Mouse (Mus musculus) limb, embryonic 14.5 days (tissue): ENCODE measurements around the gene Npc2. TPM values are rescaled to one million over a fixed set of nuclear protein-coding genes. Genes with fewer than 3 reads are reported as not detected.

ENCODE experiments used
- ATAC-seq: fragments of 200-750 bp; cut with Nextera tagmentation; 2 replicates; pipeline ENCODE4 v1.8.0; 2017; ENCODE audit warnings: low read depth, moderate number of reproducible peaks, moderate TSS enrichment; ENCODE audit not compliant: low FRiP score
- DNase-seq: peaks from one replicate; pipeline ENCODE4 v3.0.0-alpha.2; 2015; ENCODE audit warnings: low spot score
- H3K27ac ChIP-seq: fragments of 300-500 bp; sonication (generic); replicated peaks from 2 replicates; pipeline ENCODE4 v1.5.1; 2014; ENCODE audit warnings: low read depth, mild to moderate bottlenecking, low read length, moderate library complexity, mixed read lengths
- H3K27me3 ChIP-seq: fragments of 300-500 bp; sonication (generic); 2 replicates; pipeline ENCODE4 v1.6.1; 2014; ENCODE audit warnings: low read length, mixed read lengths; ENCODE audit not compliant: control insufficient read depth, insufficient read depth
- H3K36me3 ChIP-seq: fragments of 300-500 bp; sonication (generic); 2 replicates; pipeline ENCODE4 v1.6.1; 2014; ENCODE audit warnings: mild to moderate bottlenecking, low read length, moderate library complexity, mixed read lengths; ENCODE audit not compliant: control insufficient read depth, insufficient read depth
- H3K4me1 ChIP-seq: fragments of 300-500 bp; sonication (generic); 2 replicates; pipeline ENCODE4 v1.6.1; 2014; ENCODE audit warnings: antibody characterized with exemption, low read length, mixed read lengths; ENCODE audit not compliant: control insufficient read depth, insufficient read depth
- H3K4me2 ChIP-seq: fragments of 300-500 bp; sonication (generic); replicated peaks from 2 replicates; pipeline ENCODE4 v1.6.1; 2014; ENCODE audit warnings: low read depth, mild to moderate bottlenecking, low read length, moderate library complexity; ENCODE audit not compliant: severe bottlenecking
- H3K4me3 ChIP-seq: fragments of 300-500 bp; sonication (generic); replicated peaks from 2 replicates; pipeline ENCODE4 v1.5.1; 2014; ENCODE audit warnings: low read length
- H3K9ac ChIP-seq: fragments of 300-500 bp; sonication (generic); 2 replicates; pipeline ENCODE4 v1.6.1; 2014; ENCODE audit warnings: mild to moderate bottlenecking, low read depth, low read length, moderate library complexity; ENCODE audit not compliant: severe bottlenecking
- H3K9me3 ChIP-seq: fragments of 300-500 bp; sonication (generic); 2 replicates; pipeline ENCODE4 v1.6.1; 2016; ENCODE audit warnings: low read length; ENCODE audit not compliant: control insufficient read depth
- POLR2A ChIP-seq: fragments of 200-500 bp; IDR thresholded peaks from 2 replicates; pipeline ENCODE4 v1.8.0; 2012; ENCODE audit warnings: inconsistent platforms, mild to moderate bottlenecking, moderate library complexity, borderline replicate concordance; ENCODE audit not compliant: insufficient read depth, insufficient read length; ENCODE audit errors: extremely low read depth
- WGBS: fragments of 180-500 bp; shearing (Covaris S2); extraction: QIAGEN DNeasy Blood & Tissue Kit; methylation state at CpG from one replicate; pipeline ENCODE4 v1.1.7; 2014; 5-methylcytosine and 5-hydroxymethylcytosine counted together
- polyA plus RNA-seq, 2 experiments: library from polyadenylated mRNA; depleted of rRNA in 1 of 2; stranded (reverse) in 1 of 2; unstranded in 1 of 2; fragments of >200 nt; fragmentation: Nextera tagmentation in 1 of 2; extraction: Ambion mirVana in 1 of 2; gene quantifications; 2 replicates each; pipeline versions ENCODE4 v1.2.1 to v1.2.3; 2012 to 2014

The Npc2 gene
- polyA plus RNA-seq, 2 experiments: 65.1 to 87.7 TPM

- H3K9ac ChIP-seq: no peak overlapping the region
- no peaks in the 10 kb centered on the region for H3K4me1 ChIP-seq
- 87% methylated on average over 13 of the region's 13 CpGs for WGBS
- H3K4me3 ChIP-seq: no peak overlapping the region
- ATAC-seq (no peak), DNase-seq (no peak)
- H3K27me3 ChIP-seq: no peaks in the 10 kb centered on the region
- no peak overlapping the region for H3K4me2 ChIP-seq
- H3K27ac ChIP-seq: no peak overlapping the region
- peaks cover 53% of the 10 kb centered on the region for H3K36me3 ChIP-seq
- H3K9me3 ChIP-seq: no peaks in the 10 kb centered on the region
- TF ChIP-seq POLR2A: no peak
These were observed 9.3 kb downstream of the Npc2 start for GRCm38 (mm10) chr12:84763577-84764218.

GRCm38 (mm10) chr12:84762532-84762931 lies 10.4 kb downstream of the Npc2 start:
- DNase-seq (no peak), ATAC-seq (no peak)
- no peak overlapping the region for H3K4me3 ChIP-seq
- H3K4me1 ChIP-seq: no peaks in the 10 kb centered on the region
- 82% methylated on average over 5 of the region's 5 CpGs for WGBS
- H3K27ac ChIP-seq: no peak overlapping the region
- H3K9me3 ChIP-seq: no peaks in the 10 kb centered on the region
- H3K9ac ChIP-seq: no peak overlapping the region
- no peak overlapping the region for H3K4me2 ChIP-seq
- TF ChIP-seq POLR2A: no peak
- no peaks in the 10 kb centered on the region for H3K27me3 ChIP-seq
- peaks cover 53% of the 10 kb centered on the region for H3K36me3 ChIP-seq

- peak; percentile 44 for DNase-seq
- 87% methylated on average over 2 of the region's 2 CpGs for WGBS
- TF ChIP-seq POLR2A: no peak
- Histone ChIP-seq H3K4me1 (no peaks in the 10 kb centered on the region), H3K9me3 (no peaks in the 10 kb centered on the region), H3K9ac (no peak overlapping the region), H3K27me3 (no peaks in the 10 kb centered on the region), H3K27ac (no peak overlapping the region), H3K4me3 (no peak overlapping the region), H3K36me3 (peaks cover 52% of the 10 kb centered on the region), H3K4me2 (no peak overlapping the region)
- no peak for ATAC-seq
These were observed 13.9 kb downstream of the Npc2 start for GRCm38 (mm10) chr12:84759063-84759462.

- Histone ChIP-seq H3K27me3 (no peaks in the 10 kb centered on the region), H3K4me3 (no peak overlapping the region), H3K27ac (no peak overlapping the region), H3K9ac (no peak overlapping the region), H3K36me3 (peaks cover 36% of the 10 kb centered on the region), H3K4me1 (no peaks in the 10 kb centered on the region), H3K9me3 (no peaks in the 10 kb centered on the region), H3K4me2 (no peak overlapping the region)
- DNase-seq (no peak), ATAC-seq (no peak)
- whole genome bisulfite sequencing: 94% methylated on average over 10 of the region's 10 CpGs
- TF ChIP-seq POLR2A: no peak
These were observed 16.9 kb downstream of the Npc2 start for GRCm38 (mm10) chr12:84756016-84756415.

GRCm38 (mm10) chr12:84755008-84755695 lies 17.8 kb downstream of the Npc2 start:
- DNase-seq (peak; percentile 75), ATAC-seq (no peak)
- H3K4me3 ChIP-seq: no peak overlapping the region
- no peaks in the 10 kb centered on the region for H3K9me3 ChIP-seq
- H3K4me2 ChIP-seq: no peak overlapping the region
- H3K27me3 ChIP-seq: no peaks in the 10 kb centered on the region
- 68% methylated on average over 16 of the region's 16 CpGs for WGBS
- H3K36me3 ChIP-seq: peaks cover 32% of the 10 kb centered on the region
- H3K9ac ChIP-seq: no peak overlapping the region
- TF ChIP-seq POLR2A: no peak
- no peaks in the 10 kb centered on the region for H3K4me1 ChIP-seq
- no peak overlapping the region for H3K27ac ChIP-seq
